Mouse (Mus musculus): ENCODE measurements at regions not wholly inside any gene's neighbourhood (a gene's known extent, or its start where the extent isn't known, plus 50 kb on each side); places are given as distances from the start of the nearest gene placed in this dataset.

DNA sequence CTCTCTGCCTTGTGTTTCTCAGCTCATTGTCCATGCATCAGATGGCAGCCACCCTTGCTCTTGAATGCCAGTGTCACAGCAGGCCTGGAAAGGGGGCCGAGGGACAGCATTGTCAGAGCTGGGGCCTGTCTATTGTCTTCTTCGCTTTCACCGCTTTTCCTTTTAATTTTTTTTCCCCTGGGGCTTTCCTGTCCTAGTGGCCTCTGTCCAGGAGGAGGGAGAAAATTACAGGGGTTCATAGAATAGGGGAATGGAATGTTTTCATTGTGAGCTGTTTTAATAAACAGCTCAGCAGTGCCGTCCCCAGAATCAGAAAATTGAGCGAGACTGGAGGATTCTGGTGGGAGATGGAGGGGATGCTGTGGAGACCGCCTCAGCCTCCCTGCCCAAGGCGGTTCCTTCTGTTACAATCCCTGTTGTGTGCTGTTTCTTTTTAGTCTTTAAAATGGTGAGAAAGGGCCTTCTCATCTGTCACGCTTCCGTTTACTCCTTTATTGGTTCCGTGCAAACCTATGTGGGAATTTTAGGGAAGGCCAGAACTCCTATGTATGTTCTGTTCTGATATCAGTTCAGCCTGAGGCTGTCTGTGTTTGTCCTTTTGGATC lies 217.2 kb upstream of the Ubash3b start:
- no peak for ATAC-seq (ENCODE audit: extremely low read depth, insufficient number of reproducible peaks, low FRiP score, low TSS enrichment)
- Histone ChIP-seq H3K4me2 (peak overlapping the region; percentile 66; the same call in 1 of the 2 replicates), H3K9me3 (no peaks in the 10 kb centered on the region), H3K27ac (replicated peaks) (peak overlapping the region; percentile 49; the same call in 1 of the 2 replicates), H3K36me3 (no peaks in the 10 kb centered on the region), H3K27me3 (replicated peaks) (no peaks in the 10 kb centered on the region), H3K4me3 (no peak overlapping the region), H3K4me1 (peaks cover 43% of the 10 kb centered on the region), H3K9ac (peak overlapping the region; percentile 81)
- WGBS = 68% methylated on average over 10 of the region's 10 CpGs

DNA sequence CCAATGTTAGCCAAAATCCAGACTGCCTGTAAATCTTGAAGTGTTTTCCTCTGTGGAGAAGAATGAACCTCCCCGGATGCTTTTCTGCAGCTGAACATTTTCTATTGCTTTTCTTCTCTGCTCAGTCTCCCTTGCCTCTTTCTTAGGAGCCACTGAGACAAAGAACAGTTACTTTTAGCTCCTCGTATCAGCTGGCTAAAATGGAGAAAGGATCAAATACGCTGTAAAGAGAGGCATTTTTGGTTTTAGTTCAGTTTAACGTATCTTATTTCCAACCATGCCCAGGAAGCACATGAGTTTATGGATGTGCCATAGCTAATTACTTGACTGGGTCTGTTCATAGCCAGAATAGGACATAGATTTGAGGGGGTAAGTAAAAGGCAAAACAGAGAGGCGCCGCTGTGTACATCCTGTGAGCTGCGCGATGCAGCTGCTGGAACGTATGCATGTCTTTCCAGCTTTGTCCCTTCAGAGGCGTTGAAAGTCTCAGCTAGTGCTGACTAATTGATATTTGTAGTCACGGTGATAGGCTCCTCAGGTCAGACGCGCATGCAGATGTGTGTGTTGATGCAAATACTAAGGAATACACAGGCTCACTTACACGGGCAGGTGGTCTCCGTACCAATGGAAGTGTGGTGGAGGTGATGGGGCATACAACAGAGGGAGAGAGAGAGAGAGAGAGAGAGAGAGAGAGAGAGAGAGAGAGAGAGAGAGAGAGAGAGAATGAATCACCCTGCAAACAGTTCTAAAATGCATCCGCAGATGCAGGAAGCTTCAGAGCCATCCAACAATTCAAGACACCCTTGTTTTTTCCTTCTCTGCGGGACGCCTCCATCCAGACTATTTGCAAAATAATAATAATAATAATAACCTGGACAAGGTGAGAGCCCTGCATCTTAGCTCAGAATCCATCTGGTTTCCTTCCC lies 216.5 kb upstream of the Ubash3b start:
- Histone ChIP-seq H3K36me3 (no peaks in the 10 kb centered on the region), H3K4me3 (peak overlapping the region; percentile 9), H3K9me3 (no peaks in the 10 kb centered on the region), H3K9ac (peak overlapping the region; percentile 81), H3K4me2 (peak overlapping the region; percentile 66), H3K4me1 (peaks cover 43% of the 10 kb centered on the region), H3K27me3 (replicated peaks) (no peaks in the 10 kb centered on the region), H3K27ac (replicated peaks) (peak overlapping the region; percentile 56)
- WGBS = 55% methylated on average over 18 of the region's 18 CpGs
- no peak for ATAC-seq (ENCODE audit: extremely low read depth, insufficient number of reproducible peaks, low FRiP score, low TSS enrichment)

DNA sequence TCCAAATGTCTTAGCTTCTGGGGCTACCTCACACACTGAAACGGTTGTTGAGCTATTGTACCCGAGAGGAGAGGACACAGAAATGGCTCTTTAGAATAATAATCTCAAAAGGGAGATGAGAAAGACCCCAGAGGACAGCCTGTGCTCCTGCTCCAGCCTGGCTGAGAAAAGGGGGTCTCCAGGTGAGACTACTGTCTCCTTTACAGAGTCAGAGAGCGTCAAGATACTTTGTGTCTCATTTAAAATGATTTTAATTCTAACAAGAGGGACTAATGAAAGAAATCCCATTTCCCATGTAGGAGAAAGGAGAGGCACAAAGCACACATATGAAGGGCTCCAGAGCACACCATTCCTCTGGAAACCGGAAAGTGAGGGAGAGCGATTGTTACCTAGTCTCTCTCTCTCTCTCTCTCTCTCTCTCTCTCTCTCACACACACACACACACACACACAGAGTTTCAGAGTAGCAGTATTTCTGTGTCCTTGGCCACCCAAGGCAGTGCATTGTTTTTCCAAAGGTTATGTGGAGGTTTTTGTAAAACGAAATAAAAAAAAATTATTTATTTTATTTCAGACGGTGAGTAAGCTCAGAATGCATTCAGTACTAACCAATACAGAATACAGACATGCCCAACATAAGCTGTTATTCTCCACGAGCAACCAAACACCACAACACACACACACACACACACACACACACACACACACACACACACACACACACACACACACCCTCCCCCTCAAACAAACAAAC lies 215.6 kb upstream of the Ubash3b start:
- no peaks in the 10 kb centered on the region for H3K27me3 ChIP-seq (replicated peaks)
- peak overlapping the region; percentile 90 for H3K27ac ChIP-seq (replicated peaks)
- H3K4me2 ChIP-seq = peak overlapping the region; percentile 66
- no peaks in the 10 kb centered on the region for H3K9me3 ChIP-seq
- no peaks in the 10 kb centered on the region for H3K36me3 ChIP-seq
- peaks cover 43% of the 10 kb centered on the region for H3K4me1 ChIP-seq
- 54% methylated on average over 8 of the region's 8 CpGs for WGBS
- peak overlapping the region; percentile 81 for H3K9ac ChIP-seq
- no peak for ATAC-seq (ENCODE audit: extremely low read depth, insufficient number of reproducible peaks, low FRiP score, low TSS enrichment)
- peak overlapping the region; percentile 49 for H3K4me3 ChIP-seq

DNA sequence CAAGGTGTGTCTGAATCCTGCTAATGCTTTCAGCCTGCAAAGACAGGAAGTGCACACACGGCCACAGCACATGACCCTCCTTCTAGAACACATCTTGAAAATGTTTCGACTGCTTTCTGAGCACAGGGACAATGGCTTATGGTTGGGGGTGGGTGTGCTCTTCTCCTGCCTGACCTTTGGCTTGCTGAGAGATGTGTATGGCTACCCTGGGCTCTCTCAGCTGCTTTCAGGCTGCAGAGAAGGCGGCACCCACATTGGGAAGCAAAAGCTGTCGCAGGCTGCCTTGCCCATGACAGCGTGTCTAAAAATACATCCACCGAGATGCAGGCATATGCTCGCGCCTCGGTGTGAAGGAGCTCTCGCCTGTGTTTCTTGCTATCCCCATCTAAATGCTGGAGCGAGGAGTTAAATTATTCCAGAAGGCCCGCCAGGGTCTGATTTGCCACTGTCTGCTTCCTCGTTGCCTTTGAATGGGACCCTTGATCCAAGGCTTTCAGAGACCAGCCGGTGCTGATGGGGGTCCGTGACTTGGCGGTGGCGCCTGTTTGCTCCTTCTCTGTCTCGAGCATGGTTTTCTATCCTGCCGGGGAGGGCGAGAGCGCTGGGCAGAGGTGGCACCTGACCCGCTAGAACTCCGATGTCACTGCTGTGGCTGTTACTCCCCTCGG lies 214.6 kb upstream of the Ubash3b start:
- Histone ChIP-seq H3K27ac (replicated peaks) (peak overlapping the region; percentile 90), H3K4me1 (peaks cover 43% of the 10 kb centered on the region), H3K4me2 (peak overlapping the region; percentile 66), H3K27me3 (replicated peaks) (no peaks in the 10 kb centered on the region), H3K36me3 (no peaks in the 10 kb centered on the region), H3K9ac (peak overlapping the region; percentile 81), H3K4me3 (peak overlapping the region; percentile 49), H3K9me3 (no peaks in the 10 kb centered on the region)
- 8% methylated on average over 24 of the region's 24 CpGs for WGBS
- ATAC-seq (ENCODE audit: extremely low read depth, insufficient number of reproducible peaks, low FRiP score, low TSS enrichment) = peak; percentile 66; the same call in 1 of the 2 replicates

DNA sequence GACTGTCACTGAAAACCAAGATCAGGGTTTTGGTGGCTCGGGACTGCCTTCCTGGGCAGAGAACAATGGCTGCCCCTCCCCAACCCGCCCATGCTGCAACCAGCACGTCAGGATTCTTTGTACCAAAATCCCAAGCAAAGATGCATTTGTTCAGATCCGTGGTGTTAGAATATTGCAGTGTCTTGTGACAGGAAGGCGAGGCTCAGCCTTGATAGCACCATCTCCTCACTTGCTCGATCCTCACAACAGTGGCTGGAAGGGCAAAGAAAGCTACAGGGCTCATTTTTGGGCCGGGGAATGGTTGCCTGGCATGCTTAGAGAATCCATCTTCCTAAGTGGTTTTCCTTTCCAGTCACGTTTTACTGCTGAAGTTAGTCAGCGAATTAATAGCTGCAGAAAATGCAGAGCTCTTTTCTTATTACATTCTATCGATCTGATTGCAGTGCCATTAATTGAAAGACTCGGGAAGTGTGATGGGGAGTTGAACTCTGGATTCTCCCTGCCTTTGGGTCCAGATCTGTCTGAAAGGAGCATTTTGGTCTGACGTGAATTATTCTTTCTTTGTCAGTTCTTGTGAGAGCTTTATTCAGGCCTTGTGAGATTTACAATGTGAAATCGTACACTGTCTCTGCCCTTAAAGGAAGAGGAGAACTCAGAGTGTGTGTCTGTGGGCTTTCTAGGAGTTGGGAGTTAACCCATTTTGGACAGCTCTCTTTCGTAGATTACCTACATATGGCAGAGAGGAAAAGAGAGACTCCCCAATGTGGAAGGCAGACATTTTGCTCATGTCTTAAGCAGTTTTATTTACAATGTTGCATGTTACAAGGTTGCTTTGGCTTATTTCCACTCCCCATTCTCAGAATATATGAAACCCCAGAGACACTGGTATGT lies 213.3 kb upstream of the Ubash3b start:
- Histone ChIP-seq H3K4me3 (no peak overlapping the region), H3K9ac (no peak overlapping the region), H3K4me1 (peaks cover 43% of the 10 kb centered on the region), H3K9me3 (no peaks in the 10 kb centered on the region), H3K36me3 (no peaks in the 10 kb centered on the region), H3K27ac (replicated peaks) (0 out of 2 replicates have a peak overlapping the region, but pooled peaks have one; percentile 21), H3K4me2 (no peak overlapping the region), H3K27me3 (replicated peaks) (no peaks in the 10 kb centered on the region)
- ATAC-seq (ENCODE audit: extremely low read depth, insufficient number of reproducible peaks, low FRiP score, low TSS enrichment) = no peak
- WGBS = 64% methylated on average over 14 of the region's 14 CpGs

DNA sequence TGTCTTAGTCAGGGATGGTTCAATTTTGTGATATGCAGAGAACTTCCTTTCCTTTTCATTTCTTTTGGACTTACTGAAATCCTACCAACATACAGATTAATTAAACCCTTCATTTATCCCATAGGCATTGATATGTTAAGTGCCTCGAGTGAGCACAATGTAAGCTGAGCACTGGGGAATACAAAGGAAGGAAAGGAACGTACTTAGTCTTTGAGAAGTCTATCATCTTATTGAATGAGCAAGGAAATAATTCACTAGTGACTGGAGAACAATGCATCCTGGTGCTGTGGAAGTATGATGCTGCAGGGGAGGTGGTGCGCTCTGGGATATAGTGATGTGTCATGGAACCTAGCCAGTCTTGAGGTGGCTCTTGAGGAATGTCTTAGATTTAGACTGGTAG lies 204.9 kb upstream of the Ubash3b start:
- Histone ChIP-seq H3K9me3 (no peaks in the 10 kb centered on the region), H3K27me3 (replicated peaks) (no peaks in the 10 kb centered on the region), H3K9ac (no peak overlapping the region), H3K4me1 (peaks cover 4% of the 10 kb centered on the region), H3K4me3 (no peak overlapping the region), H3K4me2 (no peak overlapping the region), H3K27ac (replicated peaks) (no peak overlapping the region), H3K36me3 (no peaks in the 10 kb centered on the region)
- 76% methylated on average over 3 of the region's 3 CpGs for WGBS
- no peak for ATAC-seq (ENCODE audit: extremely low read depth, insufficient number of reproducible peaks, low FRiP score, low TSS enrichment)

DNA sequence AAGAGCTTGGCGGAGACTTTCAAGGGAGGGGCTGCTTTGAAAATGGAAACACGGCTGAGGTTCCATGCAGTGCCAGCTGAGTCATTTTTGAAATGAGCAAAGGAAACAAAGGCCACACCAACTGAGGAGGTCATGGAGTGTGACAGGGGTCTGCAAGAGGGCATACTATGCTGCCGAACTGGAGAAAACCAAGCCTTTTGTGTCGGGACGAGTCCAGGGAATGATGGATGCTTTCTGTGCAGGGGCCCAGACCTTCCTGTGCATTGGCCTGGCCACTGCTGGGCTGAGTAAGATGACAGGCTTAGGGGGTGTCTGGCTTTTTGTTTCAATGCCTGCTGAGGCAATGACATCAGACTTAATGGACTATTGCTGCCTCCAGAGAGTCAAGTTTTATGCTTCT lies 203.8 kb upstream of the Ubash3b start:
- Histone ChIP-seq H3K4me1 (peaks cover 4% of the 10 kb centered on the region), H3K36me3 (no peaks in the 10 kb centered on the region), H3K27me3 (replicated peaks) (no peaks in the 10 kb centered on the region), H3K9ac (no peak overlapping the region), H3K27ac (replicated peaks) (no peak overlapping the region), H3K9me3 (no peaks in the 10 kb centered on the region), H3K4me3 (no peak overlapping the region), H3K4me2 (no peak overlapping the region)
- 50% methylated on average over 5 of the region's 5 CpGs for WGBS
- no peak for ATAC-seq (ENCODE audit: extremely low read depth, insufficient number of reproducible peaks, low FRiP score, low TSS enrichment)

DNA sequence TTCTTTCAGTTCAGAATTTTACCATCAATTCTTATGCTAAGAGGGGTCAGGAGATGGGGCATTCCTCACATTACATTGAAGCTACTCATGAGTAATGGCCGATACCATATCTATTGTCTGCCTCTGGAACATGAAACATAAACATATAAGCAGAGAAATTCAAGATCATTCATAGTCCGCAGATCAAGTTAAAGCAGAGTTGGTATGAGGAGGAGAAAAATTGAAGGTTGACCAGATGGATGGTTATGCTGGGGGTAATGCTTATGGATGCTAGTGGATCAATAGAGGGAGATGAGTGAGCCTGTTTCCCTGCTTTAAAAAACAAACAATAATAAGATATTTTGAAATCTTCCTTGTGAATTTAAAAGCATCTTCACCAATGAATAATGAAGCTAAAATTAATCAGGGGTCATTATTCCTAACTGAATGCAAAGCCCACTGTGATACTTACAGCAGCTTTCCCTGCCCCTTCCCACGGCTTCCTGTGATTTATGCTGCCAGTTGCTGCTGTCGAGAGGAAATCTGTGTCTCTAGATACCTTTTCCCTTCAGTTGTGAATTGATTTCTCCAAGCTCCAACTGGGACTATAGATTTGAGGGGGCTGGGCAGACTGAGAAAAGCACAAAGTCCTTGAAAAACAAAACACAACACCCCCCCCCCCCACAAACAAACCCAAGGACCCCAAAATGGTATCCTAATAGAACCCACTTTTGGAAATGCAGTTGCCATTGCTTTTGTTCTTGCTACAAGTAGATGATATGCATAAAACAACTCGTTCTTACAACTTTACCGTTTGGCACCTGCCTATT lies 203.1 kb upstream of the Ubash3b start:
- Histone ChIP-seq H3K9me3 (no peaks in the 10 kb centered on the region), H3K4me2 (no peak overlapping the region), H3K27ac (replicated peaks) (no peak overlapping the region), H3K4me1 (peaks cover 4% of the 10 kb centered on the region), H3K4me3 (no peak overlapping the region), H3K27me3 (replicated peaks) (no peaks in the 10 kb centered on the region), H3K9ac (no peak overlapping the region), H3K36me3 (no peaks in the 10 kb centered on the region)
- WGBS = 61% methylated on average over 6 of the region's 6 CpGs
- no peak for ATAC-seq (ENCODE audit: extremely low read depth, insufficient number of reproducible peaks, low FRiP score, low TSS enrichment)

DNA sequence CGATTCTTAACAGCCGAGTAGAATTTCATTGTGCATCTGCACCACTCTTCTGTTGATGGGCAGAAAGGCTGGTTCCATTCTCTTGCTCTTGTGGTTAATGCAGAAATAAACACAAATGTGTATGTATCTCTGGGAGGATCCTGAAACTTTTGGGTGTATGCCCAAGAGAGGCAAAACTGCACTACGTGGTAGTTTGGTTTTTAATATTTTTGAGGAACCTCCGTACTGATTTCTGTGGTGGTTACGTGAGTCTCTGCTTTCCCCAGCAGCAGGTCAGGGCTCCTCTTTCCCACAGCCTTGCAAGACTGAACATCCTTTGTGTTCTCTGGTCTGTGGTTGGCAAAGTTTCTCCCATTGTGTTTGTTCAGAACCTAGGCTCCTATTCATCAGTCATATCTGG lies 198.9 kb upstream of the Ubash3b start:
- WGBS = 72% methylated on average over 5 of the region's 5 CpGs
- Histone ChIP-seq H3K36me3 (no peaks in the 10 kb centered on the region), H3K27ac (replicated peaks) (no peak overlapping the region), H3K4me1 (peaks cover 4% of the 10 kb centered on the region), H3K4me2 (no peak overlapping the region), H3K9ac (no peak overlapping the region), H3K4me3 (no peak overlapping the region), H3K9me3 (no peaks in the 10 kb centered on the region), H3K27me3 (replicated peaks) (no peaks in the 10 kb centered on the region)
- ATAC-seq (ENCODE audit: extremely low read depth, insufficient number of reproducible peaks, low FRiP score, low TSS enrichment) = no peak

DNA sequence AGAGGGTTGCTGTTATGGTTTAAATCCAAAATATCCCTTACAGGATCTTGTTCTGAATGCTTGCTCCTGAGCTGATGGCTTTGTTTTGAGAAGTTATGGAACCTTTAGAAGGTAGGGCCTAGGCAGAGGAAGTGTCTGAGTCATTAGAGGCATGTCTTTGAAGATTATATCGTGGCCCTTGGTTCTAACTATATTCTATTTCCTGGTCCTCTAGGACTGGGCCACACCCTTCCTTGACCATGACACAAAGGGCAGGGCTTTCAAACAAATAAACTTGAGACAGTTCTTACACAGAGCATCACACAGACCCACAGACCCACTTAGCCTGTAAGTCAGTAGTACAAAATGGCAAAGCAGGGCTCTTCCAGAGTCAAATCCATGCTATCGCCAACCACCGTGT lies 197.8 kb upstream of the Ubash3b start:
- no peaks in the 10 kb centered on the region for H3K36me3 ChIP-seq
- WGBS = 78% methylated on average over 3 of the region's 3 CpGs

More for the DNA sequence above, 197.8 kb upstream of the Ubash3b start:
- Histone ChIP-seq H3K9ac (no peak overlapping the region), H3K4me1 (no peaks in the 10 kb centered on the region; the same call in 1 of the 2 replicates), H3K4me3 (no peak overlapping the region), H3K9me3 (no peaks in the 10 kb centered on the region), H3K27ac (replicated peaks) (no peak overlapping the region), H3K4me2 (no peak overlapping the region), H3K27me3 (replicated peaks) (no peaks in the 10 kb centered on the region)
- ATAC-seq (ENCODE audit: extremely low read depth, insufficient number of reproducible peaks, low FRiP score, low TSS enrichment) = no peak
